Mouse (Mus musculus) liver, embryonic 13.5 days (tissue): ENCODE measurements at regions not wholly inside any gene's neighbourhood (a gene's known extent, or its start where the extent isn't known, plus 50 kb on each side); places are given as distances from the start of the nearest gene placed in this dataset.

ENCODE experiments used
- ATAC-seq: fragments of 200-750 bp; cut with Nextera tagmentation; 2 replicates; pipeline ENCODE4 v1.8.0; 2017; ENCODE audit warnings: low read depth, mild to moderate bottlenecking, moderate number of reproducible peaks, moderate library complexity
- DNase-seq: peaks from one replicate; pipeline ENCODE4 v3.0.0; 2022
- H3K27ac ChIP-seq: fragments of 300-500 bp; sonication (generic); 2 replicates; pipeline ENCODE4 v1.5.1; 2015; ENCODE audit warnings: moderate library complexity, mild to moderate bottlenecking, inconsistent platforms
- H3K27me3 ChIP-seq: fragments of 300-500 bp; sonication (generic); 2 replicates; pipeline ENCODE4 v1.6.1; 2015; ENCODE audit warnings: mild to moderate bottlenecking, inconsistent platforms
- H3K36me3 ChIP-seq: fragments of 300-500 bp; sonication (generic); 2 replicates; pipeline ENCODE4 v1.6.1; 2015; ENCODE audit warnings: mild to moderate bottlenecking, inconsistent platforms
- H3K4me1 ChIP-seq: fragments of 300-500 bp; sonication (generic); replicated peaks from 2 replicates; pipeline ENCODE4 v1.6.1; 2015; ENCODE audit warnings: inconsistent platforms
- H3K4me2 ChIP-seq: fragments of 300-500 bp; sonication (generic); 2 replicates; pipeline ENCODE4 v1.6.1; 2015; ENCODE audit warnings: inconsistent platforms, mild to moderate bottlenecking, moderate library complexity
- H3K4me3 ChIP-seq: fragments of 300-500 bp; sonication (generic); replicated peaks from 2 replicates; pipeline ENCODE4 v1.5.1; 2015; ENCODE audit warnings: mild to moderate bottlenecking, inconsistent platforms
- H3K9ac ChIP-seq: fragments of 300-500 bp; sonication (generic); 2 replicates; pipeline ENCODE4 v1.6.1; 2015; ENCODE audit warnings: mild to moderate bottlenecking, inconsistent platforms
- H3K9me3 ChIP-seq: fragments of 300-500 bp; sonication (generic); replicated peaks from 2 replicates; pipeline ENCODE4 v1.6.1; 2016; ENCODE audit warnings: inconsistent platforms
- WGBS: fragments of 180-500 bp; shearing (Covaris S2); methylation state at CpG from one replicate; pipeline ENCODE4 v1.1.7; 2015; ENCODE audit not compliant: insufficient replicate concordance; 5-methylcytosine and 5-hydroxymethylcytosine counted together

GRCm38 (mm10) chr5:41994307-41994706 is 73.5 kb upstream of the Gm16223 start:
- H3K4me3 ChIP-seq = no peak overlapping the region
- H3K36me3 ChIP-seq = no peaks in the 10 kb centered on the region

GRCm38 (mm10) chr5:41983556-41983955 is 84.2 kb upstream of the Gm16223 start:
- no peaks in the 10 kb centered on the region for H3K4me1 ChIP-seq
- no peak overlapping the region for H3K9ac ChIP-seq
- no peaks in the 10 kb centered on the region for H3K36me3 ChIP-seq
- DNase-seq (no peak), ATAC-seq (no peak)
- H3K27ac ChIP-seq = no peak overlapping the region
- H3K9me3 ChIP-seq = no peaks in the 10 kb centered on the region
- no peaks in the 10 kb centered on the region for H3K27me3 ChIP-seq
- H3K4me2 ChIP-seq = no peak overlapping the region
- 48% methylated on average over 4 of the region's 4 CpGs for WGBS
- H3K4me3 ChIP-seq = no peak overlapping the region

More at GRCm38 (mm10) chr5:41994307-41994706, 73.5 kb upstream of the Gm16223 start:
- H3K9ac ChIP-seq = no peak overlapping the region
- WGBS = 37% methylated on average over 2 of the region's 2 CpGs
- no peak overlapping the region for H3K27ac ChIP-seq
- ATAC-seq (no peak), DNase-seq (no peak)
- H3K4me2 ChIP-seq = no peak overlapping the region
- H3K9me3 ChIP-seq = no peaks in the 10 kb centered on the region
- H3K27me3 ChIP-seq = no peaks in the 10 kb centered on the region
- H3K4me1 ChIP-seq = no peaks in the 10 kb centered on the region

GRCm38 (mm10) chr5:41975535-41975934 is 92.2 kb upstream of the Gm16223 start:
- H3K9ac ChIP-seq = no peak overlapping the region
- H3K4me1 ChIP-seq = no peaks in the 10 kb centered on the region
- no peak overlapping the region for H3K27ac ChIP-seq
- DNase-seq (no peak), ATAC-seq (no peak)
- H3K36me3 ChIP-seq = no peaks in the 10 kb centered on the region
- H3K4me2 ChIP-seq = no peak overlapping the region
- no peak overlapping the region for H3K4me3 ChIP-seq
- no peaks in the 10 kb centered on the region for H3K27me3 ChIP-seq
- no peaks in the 10 kb centered on the region for H3K9me3 ChIP-seq

GRCm38 (mm10) chr5:41971201-41971600 is 96.6 kb upstream of the Gm16223 start:
- DNase-seq = no peak
- WGBS = 44% methylated on average over 1 of the region's 1 CpGs
- no peak for ATAC-seq

DNA sequence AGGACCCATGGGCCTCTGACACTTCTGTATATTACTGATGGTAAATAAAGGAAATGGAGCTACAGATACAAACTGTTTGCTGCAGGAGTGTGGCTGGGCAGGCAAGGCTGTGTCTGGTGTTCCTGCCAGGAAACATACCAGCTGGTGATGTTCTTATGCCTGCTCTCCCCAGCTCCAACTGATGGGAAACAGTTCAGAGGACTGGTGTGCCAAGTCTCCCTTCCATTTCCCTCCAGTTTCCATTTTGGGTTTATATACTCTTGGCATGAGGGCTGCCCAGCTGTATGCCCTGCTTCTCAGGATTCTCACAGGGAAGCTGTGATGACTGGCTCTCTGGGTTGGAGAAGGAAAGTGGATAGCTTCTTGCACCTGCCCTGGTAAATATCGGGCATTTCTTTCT is 100.8 kb upstream of the Gm16223 start:
- Histone ChIP-seq H3K27me3 (no peaks in the 10 kb centered on the region), H3K36me3 (no peaks in the 10 kb centered on the region), H3K9ac (no peak overlapping the region), H3K4me1 (no peaks in the 10 kb centered on the region), H3K4me2 (no peak overlapping the region), H3K9me3 (no peaks in the 10 kb centered on the region), H3K27ac (no peak overlapping the region), H3K4me3 (no peak overlapping the region)
- DNase-seq (no peak), ATAC-seq (no peak)
- WGBS = 63% methylated on average over 1 of the region's 1 CpGs

More at GRCm38 (mm10) chr5:41971201-41971600, 96.6 kb upstream of the Gm16223 start:
- Histone ChIP-seq H3K4me2 (no peak overlapping the region), H3K27ac (no peak overlapping the region), H3K4me3 (no peak overlapping the region), H3K27me3 (no peaks in the 10 kb centered on the region), H3K4me1 (no peaks in the 10 kb centered on the region), H3K36me3 (no peaks in the 10 kb centered on the region), H3K9ac (no peak overlapping the region), H3K9me3 (no peaks in the 10 kb centered on the region)

- no peak overlapping the region for H3K4me3 ChIP-seq
- 55% methylated on average over 7 of the region's 7 CpGs for WGBS
- ATAC-seq (no peak), DNase-seq (no peak)
- no peak overlapping the region for H3K27ac ChIP-seq
- H3K36me3 ChIP-seq = no peaks in the 10 kb centered on the region
- no peak overlapping the region for H3K4me2 ChIP-seq
- H3K4me1 ChIP-seq = no peaks in the 10 kb centered on the region
- no peaks in the 10 kb centered on the region for H3K27me3 ChIP-seq
- no peaks in the 10 kb centered on the region for H3K9me3 ChIP-seq
- no peak overlapping the region for H3K9ac ChIP-seq
These were observed 103.1 kb upstream of the Bod1l start for GRCm38 (mm10) chr5:41947114-41947640.

GRCm38 (mm10) chr5:41943399-41943798 is 99.3 kb upstream of the Bod1l start:
- H3K27me3 ChIP-seq = no peaks in the 10 kb centered on the region
- no peak overlapping the region for H3K4me2 ChIP-seq
- no peaks in the 10 kb centered on the region for H3K36me3 ChIP-seq
- H3K9ac ChIP-seq = no peak overlapping the region
- no peaks in the 10 kb centered on the region for H3K9me3 ChIP-seq
- no peaks in the 10 kb centered on the region for H3K4me1 ChIP-seq
- WGBS = 70% methylated on average over 6 of the region's 6 CpGs
- no peak overlapping the region for H3K4me3 ChIP-seq
- no peak overlapping the region for H3K27ac ChIP-seq
- no peak for DNase-seq
- ATAC-seq = no peak

DNA sequence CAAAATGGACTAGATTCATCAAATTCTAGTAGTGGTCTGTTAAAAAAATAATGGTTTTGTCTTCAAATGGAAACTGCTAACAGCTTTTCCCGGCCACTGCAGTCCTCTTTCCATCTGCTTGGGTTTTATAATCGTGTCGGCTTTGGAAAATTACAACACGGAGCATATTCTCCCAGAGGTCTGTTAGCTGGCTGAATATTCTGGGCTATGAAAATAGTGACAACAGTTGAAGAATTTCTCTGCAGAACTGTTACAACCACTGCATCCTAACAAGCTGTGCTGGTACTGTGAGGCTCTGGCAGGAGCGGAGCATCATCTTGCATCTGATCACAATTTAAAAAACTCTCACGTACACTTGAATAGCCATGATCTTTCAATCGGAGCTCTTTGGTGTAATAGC is 98.0 kb upstream of the Bod1l start:
- Histone ChIP-seq H3K27ac (no peak overlapping the region), H3K9ac (no peak overlapping the region), H3K4me1 (no peaks in the 10 kb centered on the region), H3K36me3 (no peaks in the 10 kb centered on the region), H3K4me3 (no peak overlapping the region), H3K4me2 (no peak overlapping the region), H3K27me3 (no peaks in the 10 kb centered on the region), H3K9me3 (no peaks in the 10 kb centered on the region)
- WGBS = 68% methylated on average over 7 of the region's 7 CpGs
- DNase-seq (no peak), ATAC-seq (no peak)

DNA sequence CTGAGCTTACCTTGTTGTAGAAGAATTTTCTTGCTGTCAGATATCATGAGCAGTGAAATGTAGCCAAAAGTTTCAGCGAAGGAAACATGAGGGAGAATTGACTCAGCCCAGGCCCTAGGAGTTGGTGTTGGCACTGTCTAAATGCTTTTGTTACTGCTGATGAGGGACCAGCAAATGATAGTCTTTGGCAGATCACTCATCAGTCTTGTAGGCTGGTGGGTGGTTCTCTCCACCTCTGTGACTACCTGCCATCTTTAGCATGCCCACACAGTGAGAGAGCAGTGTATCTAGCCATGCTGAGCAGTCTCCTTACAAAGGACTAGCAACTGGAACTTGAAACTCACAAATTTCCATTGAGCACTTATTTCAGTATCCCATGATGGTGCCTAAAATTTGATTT is 97.1 kb upstream of the Bod1l start:
- H3K4me3 ChIP-seq = no peak overlapping the region
- ATAC-seq (no peak), DNase-seq (no peak)
- no peaks in the 10 kb centered on the region for H3K4me1 ChIP-seq
- H3K27ac ChIP-seq = no peak overlapping the region
- 79% methylated on average over 1 of the region's 1 CpGs for WGBS
- H3K27me3 ChIP-seq = no peaks in the 10 kb centered on the region
- no peak overlapping the region for H3K9ac ChIP-seq
- H3K9me3 ChIP-seq = no peaks in the 10 kb centered on the region
- H3K4me2 ChIP-seq = no peak overlapping the region
- no peaks in the 10 kb centered on the region for H3K36me3 ChIP-seq

GRCm38 (mm10) chr5:41939736-41940135 is 95.6 kb upstream of the Bod1l start:
- ATAC-seq (no peak), DNase-seq (no peak)
- 53% methylated on average over 4 of the region's 4 CpGs for WGBS
- no peak overlapping the region for H3K4me3 ChIP-seq
- H3K27me3 ChIP-seq = no peaks in the 10 kb centered on the region
- no peak overlapping the region for H3K9ac ChIP-seq
- H3K36me3 ChIP-seq = no peaks in the 10 kb centered on the region
- no peaks in the 10 kb centered on the region for H3K4me1 ChIP-seq
- H3K4me2 ChIP-seq = no peak overlapping the region
- no peak overlapping the region for H3K27ac ChIP-seq
- H3K9me3 ChIP-seq = no peaks in the 10 kb centered on the region

GRCm38 (mm10) chr5:41910053-41910452 is 65.9 kb upstream of the Bod1l start:
- ATAC-seq (no peak), DNase-seq (no peak)
- H3K27ac ChIP-seq = no peak overlapping the region
- no peaks in the 10 kb centered on the region for H3K36me3 ChIP-seq
- no peaks in the 10 kb centered on the region for H3K27me3 ChIP-seq
- WGBS = 63% methylated on average over 5 of the region's 5 CpGs
- H3K9me3 ChIP-seq = no peaks in the 10 kb centered on the region
- H3K4me3 ChIP-seq = no peak overlapping the region
- no peak overlapping the region for H3K4me2 ChIP-seq
- no peak overlapping the region for H3K9ac ChIP-seq
- H3K4me1 ChIP-seq = no peaks in the 10 kb centered on the region

DNA sequence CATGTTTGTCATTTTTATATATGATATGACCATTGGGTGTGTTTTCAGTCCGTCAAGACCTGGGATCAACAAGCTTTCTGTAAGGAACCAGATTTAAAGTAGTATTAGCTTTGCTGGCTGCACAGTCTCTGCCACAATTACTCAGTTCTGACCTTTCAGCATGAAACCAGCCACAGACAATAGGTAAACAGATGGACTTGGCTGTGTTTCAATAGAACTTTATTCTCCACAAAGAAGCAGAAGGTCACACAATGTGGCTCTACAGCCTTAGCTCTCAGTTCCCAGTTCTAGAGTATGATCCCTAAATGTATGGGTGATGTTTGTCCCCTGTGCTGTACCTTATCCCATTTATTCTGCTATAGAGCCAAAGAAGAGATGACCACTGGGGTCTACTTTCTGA is 63.6 kb upstream of the Bod1l start:
- H3K9me3 ChIP-seq = no peaks in the 10 kb centered on the region
- H3K36me3 ChIP-seq = no peaks in the 10 kb centered on the region
- no peak overlapping the region for H3K27ac ChIP-seq
- DNase-seq = no peak
- no peak for ATAC-seq
- WGBS = 53% methylated on average over 1 of the region's 1 CpGs
- no peak overlapping the region for H3K4me3 ChIP-seq
- H3K27me3 ChIP-seq = no peaks in the 10 kb centered on the region
- H3K4me1 ChIP-seq = no peaks in the 10 kb centered on the region
- H3K4me2 ChIP-seq = no peak overlapping the region
- no peak overlapping the region for H3K9ac ChIP-seq
